Mouse (Mus musculus): Measurements from ENCODE around the gene Kcnk1. TPM values are rescaled to one million over a fixed set of nuclear protein-coding genes. Genes with fewer than 3 reads are reported as not detected.

Kcnk1 gene
- polyA plus RNA-seq, 1 experiment from 2014 or later = 65.6 TPM

GRCm38 (mm10) chr8:125986999-125987589, 7.9 kb upstream of the Kcnk1 start:
- no peak overlapping the region for H3K4me2 ChIP-seq (replicated peaks; ENCODE audit: low read depth)
- TF ChIP-seq EP300 (optimal IDR thresholded peaks at IDR 0.05) (no peak), CTCF (IDR thresholded peaks at IDR 0.05; ENCODE audit: low read depth) (no peak)
- H3K4me1 ChIP-seq (replicated peaks; ENCODE audit: control insufficient read depth, insufficient read depth) = no peaks in the 10 kb centered on the region
- H3K9ac ChIP-seq (ENCODE audit: low read length) = no peak overlapping the region
- ATAC-seq (ENCODE audit: low FRiP score, low TSS enrichment) = no peak
- H3K36me3 ChIP-seq (ENCODE audit: control insufficient read depth, insufficient read depth, low read length) = no peaks in the 10 kb centered on the region
- DNase-seq (ENCODE audit: low spot score) = no peak
- no peaks in the 10 kb centered on the region for H3K9me3 ChIP-seq (ENCODE audit: control insufficient read depth, low read length)
- H3K27ac ChIP-seq (replicated peaks) = no peak overlapping the region
- no peaks in the 10 kb centered on the region for H3K27me3 ChIP-seq (ENCODE audit: control insufficient read depth, insufficient read depth, low read length)
- WGBS = 58% methylated on average over 6 of the region's 6 CpGs
- no peak overlapping the region for H3K4me3 ChIP-seq (ENCODE audit: low read depth, low read length)

GRCm38 (mm10) chr8:125987996-125988395, 7.0 kb upstream of the Kcnk1 start:
- H3K27me3 ChIP-seq (ENCODE audit: control insufficient read depth, insufficient read depth, low read length) = no peaks in the 10 kb centered on the region
- H3K4me1 ChIP-seq (replicated peaks; ENCODE audit: control insufficient read depth, insufficient read depth) = no peaks in the 10 kb centered on the region
- ATAC-seq (ENCODE audit: low FRiP score, low TSS enrichment) = no peak
- no peaks in the 10 kb centered on the region for H3K9me3 ChIP-seq (ENCODE audit: control insufficient read depth, low read length)
- no peak overlapping the region for H3K27ac ChIP-seq (replicated peaks)
- no peaks in the 10 kb centered on the region for H3K36me3 ChIP-seq (ENCODE audit: control insufficient read depth, insufficient read depth, low read length)
- TF ChIP-seq CTCF (IDR thresholded peaks at IDR 0.05; ENCODE audit: low read depth) (no peak), EP300 (optimal IDR thresholded peaks at IDR 0.05) (no peak)
- no peak for DNase-seq (ENCODE audit: low spot score)
- no peak overlapping the region for H3K4me2 ChIP-seq (replicated peaks; ENCODE audit: low read depth)
- WGBS = 46% methylated on average over 2 of the region's 2 CpGs
- H3K9ac ChIP-seq (ENCODE audit: low read length) = no peak overlapping the region
- no peak overlapping the region for H3K4me3 ChIP-seq (ENCODE audit: low read depth, low read length)

GRCm38 (mm10) chr8:125993636-125994035, 1.3 kb upstream of the Kcnk1 start:
- Histone ChIP-seq H3K9ac (ENCODE audit: low read length) (no peak overlapping the region), H3K4me1 (replicated peaks; ENCODE audit: control insufficient read depth, insufficient read depth) (no peaks in the 10 kb centered on the region), H3K27me3 (ENCODE audit: control insufficient read depth, insufficient read depth, low read length) (no peaks in the 10 kb centered on the region; the same call in 1 of the 2 replicates), H3K27ac (replicated peaks) (no peak overlapping the region), H3K4me2 (replicated peaks; ENCODE audit: low read depth) (no peak overlapping the region), H3K9me3 (ENCODE audit: control insufficient read depth, low read length) (no peaks in the 10 kb centered on the region), H3K4me3 (ENCODE audit: low read depth, low read length) (no peak overlapping the region), H3K36me3 (ENCODE audit: control insufficient read depth, insufficient read depth, low read length) (no peaks in the 10 kb centered on the region)
- DNase-seq (ENCODE audit: low spot score) (no peak), ATAC-seq (ENCODE audit: low FRiP score, low TSS enrichment) (no peak)
- WGBS = 42% methylated on average over 9 of the region's 9 CpGs
- TF ChIP-seq EP300 (optimal IDR thresholded peaks at IDR 0.05) = no peak
- no peak for TF ChIP-seq CTCF (IDR thresholded peaks at IDR 0.05; ENCODE audit: low read depth)

DNA sequence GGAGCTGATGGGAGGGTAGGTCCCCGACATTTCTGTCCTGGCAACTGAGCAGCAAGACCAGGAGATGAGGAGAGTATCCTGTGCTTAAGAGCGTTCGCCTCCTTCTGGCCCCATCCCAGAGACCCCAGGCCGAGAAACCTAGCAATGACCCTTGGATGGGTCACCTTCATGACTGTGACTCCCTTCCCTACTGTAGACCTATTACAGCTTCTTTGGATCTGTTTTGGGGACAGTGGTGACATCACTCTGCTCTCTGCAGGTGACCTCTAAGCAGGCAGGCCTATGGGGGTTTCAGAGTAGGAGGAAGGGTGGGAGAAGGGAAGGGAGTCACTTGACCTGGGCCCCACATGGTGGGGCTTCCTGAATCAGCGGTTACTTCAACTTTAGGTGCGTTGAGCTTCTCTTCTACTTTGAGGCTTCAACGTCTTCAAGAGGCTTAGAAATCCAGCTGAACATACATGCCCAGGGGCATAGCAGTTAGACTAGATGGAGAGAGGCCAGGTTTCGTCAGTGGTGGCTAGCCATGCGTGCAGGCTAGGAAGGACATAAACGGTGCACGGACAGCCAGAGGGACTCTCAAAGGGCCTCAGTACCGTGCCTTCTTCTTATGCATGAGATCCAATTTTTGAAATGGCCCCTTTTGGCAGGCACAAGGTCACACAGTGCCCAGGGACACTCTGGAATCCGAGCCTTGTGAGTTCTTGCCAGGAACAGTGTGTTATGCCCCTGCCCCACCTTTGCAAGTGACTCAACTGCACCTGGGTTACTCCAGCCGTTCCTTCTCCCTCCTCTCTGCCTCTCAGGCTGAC, 1.3 kb downstream of the Kcnk1 start:
- Histone ChIP-seq H3K27me3 (ENCODE audit: control insufficient read depth, insufficient read depth, low read length) (no peaks in the 10 kb centered on the region; the same call in 1 of the 2 replicates), H3K4me3 (ENCODE audit: low read depth, low read length) (peak overlapping the region; percentile 54), H3K9ac (ENCODE audit: low read length) (peak overlapping the region; percentile 69), H3K4me2 (replicated peaks; ENCODE audit: low read depth) (peak overlapping the region; percentile 71), H3K9me3 (ENCODE audit: control insufficient read depth, low read length) (no peaks in the 10 kb centered on the region), H3K4me1 (replicated peaks; ENCODE audit: control insufficient read depth, insufficient read depth) (no peaks in the 10 kb centered on the region), H3K27ac (replicated peaks) (peak overlapping the region; percentile 77), H3K36me3 (ENCODE audit: control insufficient read depth, insufficient read depth, low read length) (no peaks in the 10 kb centered on the region)
- WGBS = 29% methylated on average over 14 of the region's 14 CpGs
- no peak for TF ChIP-seq CTCF (IDR thresholded peaks at IDR 0.05; ENCODE audit: low read depth)
- no peak for TF ChIP-seq EP300 (optimal IDR thresholded peaks at IDR 0.05)
- ATAC-seq (ENCODE audit: low FRiP score, low TSS enrichment) (peak; percentile 64), DNase-seq (ENCODE audit: low spot score) (peak; percentile 61)

- DNase-seq (ENCODE audit: low spot score) (peak; percentile 63), ATAC-seq (ENCODE audit: low FRiP score, low TSS enrichment) (peak; percentile 53)
- 13% methylated on average over 6 of the region's 6 CpGs for WGBS
- H3K9ac ChIP-seq (ENCODE audit: low read length) = 0 out of 2 replicates have a peak overlapping the region, but pooled peaks have one; percentile 69
- no peaks in the 10 kb centered on the region for H3K9me3 ChIP-seq (ENCODE audit: control insufficient read depth, low read length)
- H3K27me3 ChIP-seq (ENCODE audit: control insufficient read depth, insufficient read depth, low read length) = no peaks in the 10 kb centered on the region; the same call in 1 of the 2 replicates
- H3K27ac ChIP-seq (replicated peaks) = peak overlapping the region; percentile 77
- H3K4me1 ChIP-seq (replicated peaks; ENCODE audit: control insufficient read depth, insufficient read depth) = no peaks in the 10 kb centered on the region
- peak overlapping the region; percentile 71 for H3K4me2 ChIP-seq (replicated peaks; ENCODE audit: low read depth)
- TF ChIP-seq EP300 (optimal IDR thresholded peaks at IDR 0.05) = peak; percentile 56
- TF ChIP-seq CTCF (IDR thresholded peaks at IDR 0.05; ENCODE audit: low read depth) = 0 out of 2 replicates have a peak, but pooled peaks have one; percentile 5
- H3K36me3 ChIP-seq (ENCODE audit: control insufficient read depth, insufficient read depth, low read length) = no peaks in the 10 kb centered on the region
- peak overlapping the region; percentile 54 for H3K4me3 ChIP-seq (ENCODE audit: low read depth, low read length)
Observed at GRCm38 (mm10) chr8:125996980-125997379, 2.0 kb downstream of the Kcnk1 start.

DNA sequence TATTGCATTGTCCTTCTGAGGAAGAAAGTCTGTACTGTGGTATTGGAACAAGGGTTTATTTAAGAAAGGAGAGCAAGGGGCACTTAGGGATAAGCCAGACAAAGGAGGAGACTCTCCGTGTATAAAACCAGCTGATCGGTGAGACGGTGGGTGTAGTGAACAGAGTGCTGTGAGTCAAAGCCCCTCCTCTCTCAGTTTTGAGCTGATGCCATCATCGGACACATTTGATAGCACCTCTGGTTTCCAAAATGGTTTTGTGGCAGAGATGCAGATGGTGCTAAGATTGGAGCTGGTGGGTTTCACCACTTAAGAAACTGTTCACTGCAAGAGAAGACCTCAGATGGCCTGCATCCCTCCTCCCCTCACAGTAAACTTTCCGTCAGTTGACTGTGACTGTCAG, 2.6 kb downstream of the Kcnk1 start:
- no peaks in the 10 kb centered on the region for H3K4me1 ChIP-seq (replicated peaks; ENCODE audit: control insufficient read depth, insufficient read depth)
- 49% methylated on average over 5 of the region's 5 CpGs for WGBS
- no peaks in the 10 kb centered on the region; the same call in 1 of the 2 replicates for H3K27me3 ChIP-seq (ENCODE audit: control insufficient read depth, insufficient read depth, low read length)
- TF ChIP-seq EP300 (optimal IDR thresholded peaks at IDR 0.05) (no peak), CTCF (IDR thresholded peaks at IDR 0.05; ENCODE audit: low read depth) (no peak)
- no peaks in the 10 kb centered on the region for H3K36me3 ChIP-seq (ENCODE audit: control insufficient read depth, insufficient read depth, low read length)
- H3K9ac ChIP-seq (ENCODE audit: low read length) = no peak overlapping the region
- DNase-seq (ENCODE audit: low spot score) (no peak), ATAC-seq (ENCODE audit: low FRiP score, low TSS enrichment) (no peak)
- no peak overlapping the region for H3K4me3 ChIP-seq (ENCODE audit: low read depth, low read length)
- peak overlapping the region; percentile 53 for H3K27ac ChIP-seq (replicated peaks)
- H3K9me3 ChIP-seq (ENCODE audit: control insufficient read depth, low read length) = no peaks in the 10 kb centered on the region
- peak overlapping the region; percentile 71; the same call in 1 of the 2 replicates for H3K4me2 ChIP-seq (replicated peaks; ENCODE audit: low read depth)
